Mouse (Mus musculus) natural killer cell, adult 2 months (primary cell): ENCODE data around the gene Dnajc22.

ENCODE experiments used
- DNase-seq, 2 experiments: peaks; one replicate each; pipeline ENCODE4 v3.0.0; 2022; ENCODE audit warnings: low spot score in 2 of 2

Gene Dnajc22

GRCm38 (mm10) chr15:99115065-99115423 is 22.1 kb downstream of the Dnajc22 start:
- no peak for DNase-seq

DNA sequence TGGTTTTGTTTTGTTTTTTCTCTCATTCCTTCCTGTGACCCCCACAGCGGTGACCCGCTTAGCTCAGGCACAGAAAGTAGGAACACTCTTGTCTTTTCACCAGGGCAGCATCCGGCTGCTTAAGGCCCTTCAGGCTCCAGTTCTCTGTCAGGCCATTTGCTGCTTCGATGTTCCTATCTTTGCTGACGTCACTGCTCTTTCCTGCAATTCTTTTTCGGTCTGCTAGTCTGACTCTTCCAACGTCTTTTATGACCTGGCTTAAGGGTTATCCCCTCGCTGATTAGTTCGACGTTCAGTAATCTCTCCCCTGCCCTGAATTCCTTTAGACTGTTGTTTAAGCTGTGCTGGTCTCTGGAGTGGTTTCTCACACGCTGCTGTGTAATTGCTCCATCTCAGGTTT is 23.6 kb downstream of the Dnajc22 start:
- no peak for DNase-seq

GRCm38 (mm10) chr15:99120814-99121213 is 27.8 kb downstream of the Dnajc22 start:
- DNase-seq, result no peak

GRCm38 (mm10) chr15:99122642-99123041 is 29.7 kb downstream of the Dnajc22 start:
- DNase-seq, result no peak

GRCm38 (mm10) chr15:99125711-99126080 is 32.7 kb downstream of the Dnajc22 start, which contains the start of gene Spats2:
Spats2 (plus strand) TSS chr15:99125916.
- DNase-seq, result no peak

DNA sequence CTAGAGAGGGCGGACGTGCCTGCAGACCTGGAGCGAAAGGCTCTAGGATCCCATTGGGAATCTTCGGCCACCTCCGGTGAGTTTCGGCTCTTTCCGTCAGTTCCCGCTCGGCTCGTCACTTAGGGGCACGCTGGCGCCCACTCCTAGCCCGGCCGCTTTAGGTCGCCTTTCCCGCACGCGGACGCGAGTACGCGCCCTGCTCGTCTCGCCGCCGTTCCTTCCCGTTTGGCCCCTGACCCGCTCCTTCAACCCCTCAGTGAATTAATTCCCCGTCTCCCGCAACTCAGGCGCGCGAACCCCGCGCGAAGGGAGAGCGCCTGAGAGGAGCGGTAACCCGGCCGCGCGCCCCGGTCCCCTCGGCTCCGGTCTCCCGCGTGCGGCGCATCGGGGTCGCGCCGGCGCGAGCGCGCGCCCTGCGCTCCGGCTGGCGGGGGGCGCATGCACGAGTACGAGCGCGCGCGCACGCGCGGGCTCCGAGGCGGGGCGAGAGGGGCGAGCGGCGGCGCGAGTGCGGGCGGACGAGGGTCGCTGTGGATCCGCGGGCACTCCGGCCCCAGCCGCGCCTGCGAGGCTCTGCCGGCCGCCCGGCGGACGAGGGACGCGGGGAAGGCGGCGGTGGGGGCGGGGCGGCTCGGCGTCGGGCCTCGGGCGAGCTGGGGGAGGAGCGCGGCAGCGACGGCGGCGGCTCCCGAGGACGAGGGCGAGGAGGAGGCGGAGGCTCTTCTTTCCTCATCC is 33.3 kb downstream of the Dnajc22 start:
- DNase-seq, result no peak

GRCm38 (mm10) chr15:99126816-99127365 is 33.9 kb downstream of the Dnajc22 start:
- DNase-seq, result no peak

GRCm38 (mm10) chr15:99127851-99128522 is 35.0 kb downstream of the Dnajc22 start:
- DNase-seq, result no peak

DNA sequence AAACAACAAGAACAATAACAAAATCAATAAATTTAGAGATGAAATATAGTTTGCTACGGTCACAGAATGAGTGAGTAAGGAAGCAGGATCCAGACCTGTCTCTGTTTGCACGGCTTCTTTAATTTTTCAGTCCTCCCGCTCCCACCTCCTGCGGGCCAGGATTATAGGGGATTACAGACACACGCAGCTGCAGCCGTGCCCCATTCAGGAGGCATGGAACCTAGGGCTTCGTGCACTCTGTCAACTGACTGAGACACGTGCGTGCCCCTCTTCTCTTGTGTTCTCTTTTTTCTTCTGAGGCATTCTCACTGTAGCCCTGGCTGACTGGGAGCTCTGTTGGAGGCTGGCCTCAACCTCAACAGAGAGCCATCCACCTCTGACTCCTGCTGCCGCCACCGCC is 36.5 kb downstream of the Dnajc22 start:
- no peak for DNase-seq

DNA sequence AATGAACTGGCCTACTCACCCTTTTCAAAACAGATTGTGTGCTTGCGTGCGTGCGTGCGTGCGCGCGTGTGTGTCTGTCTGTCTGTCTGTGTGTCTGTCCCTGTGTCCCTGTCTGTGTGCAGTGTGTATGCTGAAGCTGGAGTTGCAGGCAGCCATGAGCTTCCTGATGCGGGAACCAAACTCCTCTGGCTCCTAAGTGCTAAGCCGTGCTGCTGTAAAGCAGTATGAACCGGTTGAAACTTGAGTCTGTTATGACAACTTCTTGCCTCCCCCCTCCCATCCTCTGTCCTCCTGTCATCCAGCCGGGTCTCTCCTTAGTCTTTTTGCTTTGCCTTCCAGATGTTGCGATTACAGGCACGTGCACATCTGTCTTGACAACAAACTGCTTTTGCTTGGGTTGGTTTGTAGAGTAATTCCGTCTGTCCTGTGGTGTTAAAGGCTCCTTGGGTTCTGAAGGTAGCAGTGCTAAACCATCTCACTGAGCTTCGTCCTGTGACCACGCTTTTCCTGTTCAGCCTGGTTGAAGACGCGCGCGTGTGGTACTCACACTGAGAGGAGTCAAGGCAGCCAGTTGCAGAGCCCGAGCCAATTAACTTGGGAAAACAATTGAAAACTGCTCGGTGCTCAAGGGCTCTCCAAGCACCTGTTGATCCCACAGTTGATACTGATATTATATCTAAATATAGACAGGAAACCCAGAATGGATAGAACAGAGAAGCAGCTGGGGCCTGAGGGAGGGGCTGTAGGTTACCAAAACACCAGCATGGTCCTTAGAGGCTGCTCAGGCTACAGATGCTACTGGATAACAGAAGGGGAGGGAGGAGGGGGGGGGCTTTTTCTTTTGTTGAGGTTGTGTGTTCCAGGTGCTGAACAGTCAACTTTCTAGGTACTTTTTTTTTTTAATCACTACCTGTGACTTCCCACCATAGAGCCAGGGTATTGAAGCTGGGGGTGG is 37.3 kb downstream of the Dnajc22 start:
- DNase-seq, result no peak

GRCm38 (mm10) chr15:99138389-99138788 is 45.4 kb downstream of the Dnajc22 start:
- no peak for DNase-seq

- no peak for DNase-seq
Observed at GRCm38 (mm10) chr15:99139669-99140068, 46.7 kb downstream of the Dnajc22 start.

DNA sequence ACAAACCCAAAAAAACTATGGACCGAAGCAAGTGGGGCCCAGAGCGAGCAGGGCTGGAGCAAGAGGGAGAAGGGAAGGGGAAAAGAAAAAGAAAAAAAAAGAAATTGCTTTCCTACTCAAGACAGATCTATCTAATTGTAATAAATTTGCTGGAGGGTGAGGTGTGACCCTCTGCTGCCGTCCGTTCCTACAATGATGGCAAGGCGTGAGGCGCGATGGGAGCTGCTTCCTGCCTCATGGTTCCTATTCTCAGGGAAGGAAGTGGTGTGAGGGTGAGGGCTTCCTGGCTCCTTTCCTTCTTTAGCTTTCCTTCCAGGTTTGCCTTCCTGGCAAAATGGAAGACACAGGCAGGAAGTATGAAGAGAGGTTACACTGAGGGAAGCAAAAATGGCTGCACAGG is 57.5 kb downstream of the Dnajc22 start:
- DNase-seq, result no peak

DNA sequence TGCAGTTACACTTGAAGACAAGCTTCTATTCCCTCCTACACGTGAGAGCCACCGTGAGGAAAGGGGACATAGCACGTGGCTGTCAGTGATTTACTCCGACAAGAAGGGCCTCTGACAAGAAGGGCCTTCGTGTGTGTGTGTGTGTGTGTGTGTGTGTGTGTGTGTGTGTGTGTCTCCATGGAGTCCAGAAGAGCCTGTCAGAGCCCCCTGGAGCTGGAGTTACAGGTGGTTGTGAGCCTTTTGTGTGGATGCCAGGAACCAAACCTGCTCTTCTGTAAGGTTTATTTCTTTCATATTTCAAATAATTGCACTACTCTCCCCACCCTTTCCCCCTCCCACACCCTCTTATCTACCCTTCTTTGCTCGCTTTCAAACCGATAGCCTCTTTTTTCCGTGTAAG is 58.4 kb downstream of the Dnajc22 start:
- DNase-seq, result no peak

- DNase-seq, result no peak
Observed at GRCm38 (mm10) chr15:99153466-99153865, 60.5 kb downstream of the Dnajc22 start.
